Mouse (Mus musculus): ENCODE data around the gene Ttc7b.

- TF ChIP-seq CTCF (IDR thresholded peaks at IDR 0.05; ENCODE audit: low read depth, low read length) (no peak), POLR2A (IDR thresholded peaks at IDR 0.05; ENCODE audit: extremely low read depth, insufficient read depth, low read length) (no peak)
Observed at GRCm38 (mm10) chr12:100542494-100542893, 21.9 kb upstream of the Ttc7b start.
